Mouse (Mus musculus) adipose tissue, adult 10 weeks (tissue): ENCODE data around the gene Calhm1. TPM values are rescaled to one million over a fixed set of nuclear protein-coding genes. Genes with fewer than 3 reads are reported as not detected.

ENCODE experiments used
- polyA plus RNA-seq: library from polyadenylated mRNA; stranded (reverse); fragments of 350-450 nt; fragmentation: Illumina TruSeq; extraction: RNeasy Lipid Tissue Mini Kit (QIAGEN cat#74804); gene quantifications from one replicate; pipeline ENCODE4 v1.2.3, GENCODE M21; 2014; ENCODE audit warnings: low read depth, low replicate concordance

Calhm1 gene
- polyA plus RNA-seq, result not detected

DNA sequence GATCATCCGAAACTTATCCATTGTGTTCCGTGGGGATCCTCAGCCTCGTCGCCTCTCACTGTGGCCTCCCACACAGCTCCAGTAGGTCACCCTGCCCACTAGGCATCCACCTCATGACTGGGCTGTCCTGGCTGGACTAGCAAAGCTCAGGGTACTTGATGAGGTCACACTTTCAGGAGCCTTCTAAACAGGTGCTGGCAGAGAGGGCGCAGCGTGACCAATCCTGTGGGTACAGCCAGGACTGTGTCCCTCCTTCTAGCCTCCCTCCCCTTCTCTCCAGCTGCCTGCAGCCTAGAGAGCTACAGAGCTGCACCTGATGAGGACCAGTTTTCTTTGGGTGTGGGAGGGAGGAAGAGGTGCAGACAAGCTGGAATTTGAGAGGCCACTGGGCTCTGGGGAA lies at the start of gene Calhm1:
Gene Calhm1 (minus strand): TSS at position 101 of the 400 bp plus-strand sequence.

DNA sequence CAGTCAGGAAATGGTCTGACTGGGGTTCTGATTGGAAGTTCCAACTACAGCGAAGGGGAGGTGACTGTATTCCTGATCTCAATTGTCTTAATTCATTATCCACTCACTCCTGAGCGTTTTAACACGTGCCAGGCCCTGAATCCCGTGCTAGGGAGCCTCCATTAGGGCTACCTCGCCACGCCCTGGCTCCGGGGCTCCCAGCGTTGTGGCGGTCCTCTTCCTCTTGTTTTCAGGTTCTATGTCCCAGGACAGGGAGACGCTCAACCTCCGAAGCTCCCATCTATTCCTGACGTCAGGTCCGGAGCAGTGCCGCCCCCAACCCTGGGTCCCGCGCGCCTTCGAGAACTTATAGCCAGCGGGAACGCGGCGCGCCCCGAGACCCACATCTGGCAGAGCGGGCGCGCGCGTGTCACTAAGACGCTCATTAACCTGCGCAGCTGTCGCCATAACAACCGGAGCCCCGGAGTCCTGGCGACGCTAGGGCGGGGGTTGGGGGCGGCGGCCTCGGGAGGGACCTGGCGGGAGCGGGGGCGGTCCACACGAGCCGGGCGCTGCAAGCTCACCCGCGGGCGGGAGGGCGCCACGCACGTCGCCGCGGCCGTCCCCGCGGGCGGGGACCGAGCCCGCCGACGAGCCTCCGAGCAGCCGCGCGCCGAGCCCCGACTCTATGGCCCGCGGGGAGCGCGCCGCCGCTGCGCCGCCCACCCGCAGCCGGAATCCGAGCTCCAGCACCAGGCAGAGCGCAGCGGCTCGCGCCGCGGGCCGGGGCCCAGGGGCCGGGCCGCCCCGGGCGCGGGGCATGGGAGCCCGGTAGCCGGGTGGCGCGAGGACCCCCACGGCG lies 34.6 kb upstream of the Calhm1 start, which contains the start of gene Neurl1a:
Gene Neurl1a (plus strand): TSS at position 390 of the 841 bp plus-strand sequence.

GRCm38 (mm10) chr19:47157664-47158063 lies 13.6 kb upstream of the Calhm1 start, which contains the start of gene Calhm3:
Gene Calhm3 (minus strand): TSS chr19:47157764.

GRCm38 (mm10) chr19:47137771-47138421 lies 6.2 kb downstream of the Calhm1 start, which contains the start of gene Calhm2:
Gene Calhm2 (minus strand): TSS chr19:47138294.

Other genes with a start within 250 kb of the Calhm1 start
- 1.7 TPM for gene Ina, start 129.6 kb downstream of the Calhm1 start, polyA plus RNA-seq
- 29.9 TPM for gene Nt5c2, start 129.1 kb downstream of the Calhm1 start, polyA plus RNA-seq
- gene Pcgf6, start 93.3 kb downstream of the Calhm1 start, polyA plus RNA-seq, result 14.2 TPM
- 2.2 TPM for gene Taf5, start 76.5 kb downstream of the Calhm1 start, polyA plus RNA-seq
- 509 TPM for gene Usmg5, start 53.6 kb downstream of the Calhm1 start, polyA plus RNA-seq
- 11.1 TPM for gene Pdcd11, start 53.5 kb downstream of the Calhm1 start, polyA plus RNA-seq
- gene Calhm2, start 6.0 kb downstream of the Calhm1 start, polyA plus RNA-seq, result 4.4 TPM
- gene Calhm3, start 13.5 kb upstream of the Calhm1 start, polyA plus RNA-seq, result not detected
- 3.3 TPM for gene Neurl1a, start 34.6 kb upstream of the Calhm1 start, polyA plus RNA-seq